Mouse (Mus musculus) kidney, embryonic 15.5 days (tissue): ENCODE measurements around the gene Fam3c. TPM values are rescaled to one million over a fixed set of nuclear protein-coding genes. Genes with fewer than 3 reads are reported as not detected.

Experiments used
- ATAC-seq: fragments of 200-750 bp; cut with Nextera tagmentation; replicated peaks from 2 replicates; pipeline ENCODE4 v1.8.0; 2017; ENCODE audit warnings: moderate TSS enrichment; ENCODE audit not compliant: low FRiP score
- H3K27ac ChIP-seq: fragments of 300-500 bp; sonication (generic); 2 replicates; pipeline ENCODE4 v1.5.1; 2015; ENCODE audit warnings: mild to moderate bottlenecking, inconsistent platforms
- H3K27me3 ChIP-seq: fragments of 300-500 bp; sonication (generic); 2 replicates; pipeline ENCODE4 v1.6.1; 2015; ENCODE audit warnings: inconsistent platforms
- H3K36me3 ChIP-seq: fragments of 300-500 bp; sonication (generic); 2 replicates; pipeline ENCODE4 v1.6.1; 2015; ENCODE audit warnings: inconsistent platforms
- H3K4me1 ChIP-seq: fragments of 300-500 bp; sonication (generic); 2 replicates; pipeline ENCODE4 v1.6.1; 2015; ENCODE audit warnings: inconsistent platforms
- H3K4me2 ChIP-seq: fragments of 300-500 bp; sonication (generic); 2 replicates; pipeline ENCODE4 v1.6.1; 2015; ENCODE audit warnings: moderate library complexity, mild to moderate bottlenecking, inconsistent platforms
- H3K4me3 ChIP-seq: fragments of 300-500 bp; sonication (generic); replicated peaks from 2 replicates; pipeline ENCODE4 v1.5.1; 2015; ENCODE audit warnings: mild to moderate bottlenecking, inconsistent platforms
- H3K9ac ChIP-seq: fragments of 300-500 bp; sonication (generic); 2 replicates; pipeline ENCODE4 v1.6.1; 2015; ENCODE audit warnings: mild to moderate bottlenecking, inconsistent platforms
- H3K9me3 ChIP-seq: fragments of 300-500 bp; sonication (generic); replicated peaks from 2 replicates; pipeline ENCODE4 v1.6.1; 2016; ENCODE audit warnings: inconsistent platforms
- WGBS: fragments of 180-500 bp; shearing (Covaris S2); methylation state at CpG from one replicate; pipeline ENCODE4 v1.1.7; 2015; ENCODE audit warnings: mixed read lengths; 5-methylcytosine and 5-hydroxymethylcytosine counted together
- polyA plus RNA-seq: library from polyadenylated mRNA; unstranded; fragments of >200 nt; fragmentation: Nextera tagmentation; extraction: Ambion mirVana; gene quantifications from 2 replicates; pipeline ENCODE4 v1.2.1, GENCODE M21; 2015

The Fam3c gene
- polyA plus RNA-seq, 1 experiment from 2014 or later: 56.6 TPM

DNA sequence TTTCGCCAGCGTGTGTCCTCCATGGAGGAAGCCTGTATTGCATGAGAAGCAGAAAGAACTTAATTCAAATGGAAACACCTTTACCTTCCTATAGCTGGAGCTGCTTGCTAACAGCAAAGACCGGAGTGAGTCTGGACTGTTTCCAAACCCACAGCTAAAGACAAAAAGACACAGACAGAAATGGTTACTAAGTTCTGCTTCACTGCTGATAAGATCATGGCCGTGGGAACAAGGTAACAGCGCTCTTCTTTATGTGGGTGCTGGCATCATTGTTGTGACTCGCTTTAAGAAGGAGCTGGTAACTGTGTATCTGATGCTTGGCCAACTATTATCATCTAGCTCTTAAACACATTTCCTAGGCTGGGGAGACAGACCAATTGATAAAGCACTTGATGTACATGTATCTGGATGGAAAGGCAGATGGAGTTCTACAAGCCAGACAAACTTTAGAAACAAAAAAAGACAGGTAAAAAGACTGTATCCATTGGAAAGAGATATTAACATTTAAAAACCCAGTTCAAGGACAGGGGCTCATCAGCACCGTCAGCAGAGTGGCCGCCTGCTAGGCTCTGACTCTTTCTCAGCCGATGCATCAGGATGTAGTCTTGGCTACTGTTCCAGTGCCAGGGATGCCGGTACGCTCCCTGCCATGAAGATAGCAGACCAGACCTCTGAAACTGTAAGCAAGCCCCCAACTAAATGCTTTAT, 6.4 kb downstream of the Fam3c start:
- Histone ChIP-seq H3K4me3 (no peak overlapping the region), H3K36me3 (no peaks in the 10 kb centered on the region), H3K4me2 (no peak overlapping the region), H3K4me1 (peaks cover 55% of the 10 kb centered on the region), H3K27me3 (no peaks in the 10 kb centered on the region), H3K27ac (no peak overlapping the region), H3K9me3 (no peaks in the 10 kb centered on the region), H3K9ac (no peak overlapping the region)
- no peak for ATAC-seq
- WGBS: 81% methylated on average over 11 of the region's 11 CpGs

DNA sequence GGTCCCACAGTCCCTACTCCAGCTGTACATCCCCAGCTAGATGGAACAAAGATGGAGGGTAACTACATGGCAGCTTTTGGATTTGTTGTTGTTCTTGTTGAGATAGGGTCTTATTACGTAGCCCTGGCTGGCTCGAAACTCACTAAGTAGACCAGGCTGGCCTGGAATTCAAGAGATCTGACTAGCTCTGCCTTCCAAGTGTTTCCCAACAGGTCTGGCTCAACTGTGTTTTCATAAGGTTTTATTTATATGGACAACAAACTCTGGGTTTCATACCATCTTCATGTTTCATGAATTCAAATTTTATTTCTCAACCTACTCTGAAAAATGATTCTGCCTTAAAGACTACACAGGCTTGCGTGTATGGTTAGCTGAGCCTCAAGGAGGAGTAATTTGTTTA, 7.1 kb downstream of the Fam3c start:
- Histone ChIP-seq H3K4me1 (peaks cover 54% of the 10 kb centered on the region), H3K4me2 (no peak overlapping the region), H3K4me3 (no peak overlapping the region), H3K36me3 (no peaks in the 10 kb centered on the region), H3K9ac (no peak overlapping the region), H3K9me3 (no peaks in the 10 kb centered on the region), H3K27me3 (no peaks in the 10 kb centered on the region), H3K27ac (no peak overlapping the region)
- no peak for ATAC-seq
- WGBS: 97% methylated on average over 3 of the region's 3 CpGs

DNA sequence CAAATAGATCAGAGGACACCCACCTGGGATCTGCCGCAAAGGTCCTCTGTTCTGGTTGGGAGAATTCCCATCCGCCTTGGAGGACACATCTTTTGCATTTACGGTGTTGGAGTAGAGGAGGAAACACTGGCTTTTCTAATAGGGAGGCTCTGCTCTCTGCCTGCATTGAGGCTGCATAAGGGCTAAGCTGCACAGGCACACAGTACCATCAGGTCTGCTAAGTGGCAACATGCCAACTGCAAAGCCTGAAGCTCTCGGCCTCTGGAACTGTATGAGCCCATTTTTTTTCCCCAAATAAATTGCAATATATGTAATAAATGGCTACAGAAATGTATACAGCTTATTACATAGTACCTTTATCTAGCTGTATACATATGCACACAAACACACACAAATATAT, 7.9 kb downstream of the Fam3c start:
- no peak overlapping the region for H3K4me3 ChIP-seq
- H3K36me3 ChIP-seq: no peaks in the 10 kb centered on the region
- no peak overlapping the region for H3K27ac ChIP-seq
- H3K4me1 ChIP-seq: peaks cover 46% of the 10 kb centered on the region
- WGBS: 75% methylated on average over 4 of the region's 4 CpGs
- H3K9ac ChIP-seq: no peak overlapping the region
- ATAC-seq: no peak
- no peaks in the 10 kb centered on the region for H3K9me3 ChIP-seq
- no peaks in the 10 kb centered on the region for H3K27me3 ChIP-seq
- H3K4me2 ChIP-seq: no peak overlapping the region

DNA sequence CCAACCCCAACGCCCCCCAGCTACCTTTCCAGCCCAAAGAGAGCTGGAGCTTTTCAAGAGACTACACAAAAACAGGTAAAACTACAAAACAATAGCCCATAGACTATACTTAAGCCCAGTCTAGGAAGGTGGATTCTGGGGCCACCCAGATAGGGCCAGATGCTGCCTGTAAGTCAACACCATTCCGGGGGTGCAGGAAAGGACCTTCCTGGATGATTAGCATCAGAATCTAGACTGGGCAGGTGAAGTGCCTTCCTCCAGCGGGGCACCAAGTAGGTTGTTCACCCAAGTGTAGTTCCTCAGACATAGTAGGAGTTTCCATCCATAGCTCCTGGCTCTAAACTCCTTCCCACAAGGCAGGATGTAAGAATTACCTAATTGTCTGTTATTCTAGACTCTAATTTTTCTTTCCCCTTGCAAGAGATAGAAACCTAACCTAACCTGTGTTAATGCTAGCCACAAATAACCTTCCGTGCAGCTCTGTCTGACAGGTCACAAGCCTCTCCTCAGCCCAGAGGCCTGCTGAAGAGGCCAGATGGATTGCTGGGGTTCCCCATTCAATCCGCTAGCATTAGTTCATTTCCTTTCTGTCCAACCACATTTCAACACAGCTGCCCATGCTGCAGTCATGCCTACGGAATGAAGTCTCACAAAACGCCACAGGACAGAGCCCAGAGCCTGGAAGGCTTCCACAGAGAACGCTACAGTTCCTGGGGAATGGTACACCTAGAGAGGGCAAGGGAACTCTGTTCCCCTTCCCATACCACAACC, 8.7 kb downstream of the Fam3c start:
- Histone ChIP-seq H3K36me3 (no peaks in the 10 kb centered on the region), H3K4me1 (peaks cover 40% of the 10 kb centered on the region), H3K4me3 (no peak overlapping the region), H3K9me3 (no peaks in the 10 kb centered on the region), H3K4me2 (no peak overlapping the region), H3K9ac (no peak overlapping the region), H3K27me3 (no peaks in the 10 kb centered on the region), H3K27ac (peak overlapping the region; percentile 43; the same call in 1 of the 2 replicates)
- ATAC-seq: no peak; the same call in 1 of the 2 replicates
- 61% methylated on average over 8 of the region's 8 CpGs for WGBS

DNA sequence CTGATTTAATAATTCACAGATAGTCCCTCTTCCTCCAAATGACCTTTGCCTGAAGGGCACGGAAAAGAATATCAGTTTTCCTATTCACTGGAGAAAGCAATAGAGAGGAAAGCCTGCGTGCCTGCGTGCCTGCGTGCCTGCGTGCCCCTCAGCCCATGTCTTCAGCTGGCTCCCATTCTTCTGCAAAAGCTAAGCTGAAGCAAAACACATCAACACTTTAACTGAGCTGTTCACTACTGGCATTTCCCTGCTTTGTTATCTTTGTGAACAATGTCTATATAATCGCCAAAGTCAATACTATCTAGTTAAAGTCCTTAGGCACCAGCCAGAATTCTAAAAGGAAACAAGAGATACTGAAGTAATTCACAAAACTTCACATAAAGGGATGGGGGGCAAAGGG, 11.6 kb downstream of the Fam3c start:
- H3K27me3 ChIP-seq: no peaks in the 10 kb centered on the region
- no peak overlapping the region for H3K9ac ChIP-seq
- ATAC-seq: no peak
- H3K36me3 ChIP-seq: peaks cover 14% of the 10 kb centered on the region; the same call in 1 of the 2 replicates
- 43% methylated on average over 6 of the region's 6 CpGs for WGBS
- H3K4me2 ChIP-seq: no peak overlapping the region
- H3K27ac ChIP-seq: no peak overlapping the region
- H3K9me3 ChIP-seq: no peaks in the 10 kb centered on the region
- no peak overlapping the region for H3K4me3 ChIP-seq
- H3K4me1 ChIP-seq: peaks cover 22% of the 10 kb centered on the region

DNA sequence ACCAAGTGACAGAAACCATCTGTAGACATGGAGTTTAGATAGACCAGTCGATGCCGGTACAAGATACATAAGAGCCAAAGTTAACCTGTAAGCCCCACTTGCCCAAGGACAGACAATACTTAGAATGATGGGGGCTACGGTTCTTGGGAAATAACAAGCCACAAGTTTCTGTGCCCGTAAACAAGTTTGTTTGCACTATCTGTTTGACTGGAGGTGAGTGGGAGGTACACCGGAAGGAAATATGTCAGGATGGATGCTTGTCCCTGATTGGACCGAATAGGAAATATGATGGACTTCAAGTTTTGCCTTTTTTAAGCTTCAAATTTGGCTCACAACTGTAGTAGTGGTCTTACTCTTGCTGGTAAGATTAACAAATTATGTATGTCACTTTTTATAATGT, 12.3 kb downstream of the Fam3c start:
- no peak overlapping the region for H3K4me2 ChIP-seq
- no peak overlapping the region for H3K27ac ChIP-seq
- H3K27me3 ChIP-seq: no peaks in the 10 kb centered on the region
- 90% methylated on average over 6 of the region's 6 CpGs for WGBS
- H3K9me3 ChIP-seq: no peaks in the 10 kb centered on the region
- H3K36me3 ChIP-seq: peaks cover 17% of the 10 kb centered on the region
- ATAC-seq: no peak
- peaks cover 22% of the 10 kb centered on the region for H3K4me1 ChIP-seq
- H3K4me3 ChIP-seq: no peak overlapping the region
- no peak overlapping the region for H3K9ac ChIP-seq

DNA sequence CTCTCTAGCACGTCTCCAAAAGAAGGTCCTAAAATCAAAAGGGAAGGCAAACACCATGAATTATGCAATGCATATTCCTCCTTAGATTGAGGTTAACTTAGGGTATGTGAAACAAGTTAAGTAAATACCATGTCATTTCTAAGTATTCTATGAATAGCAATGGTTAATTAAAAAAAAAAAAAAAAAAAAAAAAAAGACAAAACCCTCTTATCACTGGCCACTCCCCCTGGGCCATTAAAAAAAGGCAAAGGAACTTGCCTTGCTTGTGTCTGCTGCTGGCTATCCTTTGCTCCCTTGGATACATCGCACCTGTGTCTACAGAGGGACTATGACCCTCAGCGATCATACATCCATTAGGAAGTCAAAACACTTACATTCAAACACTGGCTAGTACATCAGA, 12.8 kb downstream of the Fam3c start:
- Histone ChIP-seq H3K4me1 (peaks cover 22% of the 10 kb centered on the region), H3K4me3 (no peak overlapping the region), H3K27ac (no peak overlapping the region), H3K9me3 (no peaks in the 10 kb centered on the region), H3K4me2 (no peak overlapping the region), H3K36me3 (peaks cover 20% of the 10 kb centered on the region), H3K9ac (no peak overlapping the region), H3K27me3 (no peaks in the 10 kb centered on the region)
- WGBS: 84% methylated on average over 3 of the region's 3 CpGs
- no peak for ATAC-seq

DNA sequence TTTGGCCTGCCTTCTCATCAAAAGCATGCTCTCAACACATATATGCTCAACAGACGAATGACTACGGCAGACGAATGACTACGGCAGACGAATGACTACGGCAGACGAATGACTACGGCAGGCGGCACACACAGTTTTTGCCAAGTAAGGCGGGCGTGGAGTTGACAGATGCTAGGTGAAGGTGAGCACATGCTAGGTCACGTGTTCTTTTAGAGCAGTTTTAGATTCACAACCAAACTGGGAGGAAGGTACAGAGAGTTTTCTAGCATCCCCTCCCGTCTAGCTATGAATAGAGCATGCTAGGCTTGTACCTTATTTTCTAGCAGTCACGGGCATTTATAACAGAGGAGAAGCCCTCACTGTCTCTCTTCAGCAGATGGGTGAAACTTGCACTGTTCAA, 15.3 kb downstream of the Fam3c start:
- H3K36me3 ChIP-seq: peaks cover 34% of the 10 kb centered on the region
- ATAC-seq: no peak
- no peaks in the 10 kb centered on the region for H3K27me3 ChIP-seq
- no peak overlapping the region for H3K9ac ChIP-seq
- H3K9me3 ChIP-seq: no peaks in the 10 kb centered on the region
- H3K4me1 ChIP-seq: peaks cover 9% of the 10 kb centered on the region; the same call in 1 of the 2 replicates
- H3K4me2 ChIP-seq: no peak overlapping the region
- no peak overlapping the region for H3K27ac ChIP-seq
- 96% methylated on average over 14 of the region's 14 CpGs for WGBS
- H3K4me3 ChIP-seq: no peak overlapping the region

DNA sequence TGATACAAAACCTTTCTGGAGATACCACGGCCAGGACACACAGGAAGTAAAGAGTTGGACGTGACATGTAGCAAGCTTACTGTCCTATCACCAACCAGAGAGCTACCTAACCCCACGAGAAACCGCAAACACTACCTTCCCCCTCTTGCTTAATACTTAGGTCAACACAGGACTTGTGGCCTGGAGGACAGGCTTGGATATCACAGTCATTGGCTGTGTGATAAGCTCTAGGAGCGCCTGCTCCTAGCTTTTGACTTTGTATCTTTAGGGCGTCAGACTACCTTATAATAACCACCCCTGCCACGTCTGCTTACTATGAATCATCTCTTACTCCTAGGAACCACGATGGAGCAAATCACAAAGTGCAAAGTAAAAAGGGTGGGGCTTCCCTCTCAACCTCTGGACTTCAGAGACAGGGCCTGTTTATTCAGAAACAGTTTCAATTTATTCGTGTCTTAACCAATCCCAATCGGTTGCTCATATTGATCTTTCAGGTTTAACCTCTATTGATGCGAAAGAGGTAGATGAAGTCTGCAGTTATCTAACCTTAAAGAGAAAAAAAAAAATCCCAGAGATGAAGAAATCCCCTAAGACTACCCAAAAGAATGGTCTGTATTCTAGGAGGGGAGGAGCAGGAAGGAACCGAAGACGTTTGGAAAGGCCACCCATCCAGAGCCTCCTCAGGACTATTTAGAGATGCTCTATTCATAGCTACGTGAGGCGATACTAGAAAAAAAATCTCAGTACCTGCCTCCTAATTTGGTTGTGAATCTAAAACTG, 16.1 kb downstream of the Fam3c start:
- WGBS: 94% methylated on average over 15 of the region's 15 CpGs
- peaks cover 34% of the 10 kb centered on the region for H3K36me3 ChIP-seq
- no peaks in the 10 kb centered on the region for H3K9me3 ChIP-seq
- H3K4me1 ChIP-seq: peaks cover 9% of the 10 kb centered on the region; the same call in 1 of the 2 replicates
- no peak overlapping the region for H3K27ac ChIP-seq
- H3K9ac ChIP-seq: no peak overlapping the region
- no peak for ATAC-seq
- no peak overlapping the region for H3K4me2 ChIP-seq
- no peaks in the 10 kb centered on the region for H3K27me3 ChIP-seq
- no peak overlapping the region for H3K4me3 ChIP-seq

DNA sequence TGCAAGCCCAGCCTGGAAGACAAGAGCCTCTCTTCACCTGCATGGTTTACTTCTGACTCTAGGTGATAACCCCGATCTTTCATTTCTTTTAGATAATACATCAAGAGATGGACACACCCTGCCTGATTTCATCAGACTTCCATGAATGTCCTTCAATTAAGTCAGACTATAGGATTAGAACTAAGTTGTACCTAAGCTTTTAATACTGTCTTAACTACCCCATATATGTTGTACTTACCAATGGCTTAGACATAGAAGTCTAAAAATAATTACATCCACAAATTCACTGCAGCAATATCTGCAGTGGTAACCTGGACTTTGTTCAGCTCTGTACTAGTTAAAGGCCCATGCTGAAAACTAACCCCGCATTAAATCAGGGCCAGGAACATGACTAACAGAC, 23.5 kb downstream of the Fam3c start:
- 93% methylated on average over 2 of the region's 2 CpGs for WGBS
- ATAC-seq: no peak

DNA sequence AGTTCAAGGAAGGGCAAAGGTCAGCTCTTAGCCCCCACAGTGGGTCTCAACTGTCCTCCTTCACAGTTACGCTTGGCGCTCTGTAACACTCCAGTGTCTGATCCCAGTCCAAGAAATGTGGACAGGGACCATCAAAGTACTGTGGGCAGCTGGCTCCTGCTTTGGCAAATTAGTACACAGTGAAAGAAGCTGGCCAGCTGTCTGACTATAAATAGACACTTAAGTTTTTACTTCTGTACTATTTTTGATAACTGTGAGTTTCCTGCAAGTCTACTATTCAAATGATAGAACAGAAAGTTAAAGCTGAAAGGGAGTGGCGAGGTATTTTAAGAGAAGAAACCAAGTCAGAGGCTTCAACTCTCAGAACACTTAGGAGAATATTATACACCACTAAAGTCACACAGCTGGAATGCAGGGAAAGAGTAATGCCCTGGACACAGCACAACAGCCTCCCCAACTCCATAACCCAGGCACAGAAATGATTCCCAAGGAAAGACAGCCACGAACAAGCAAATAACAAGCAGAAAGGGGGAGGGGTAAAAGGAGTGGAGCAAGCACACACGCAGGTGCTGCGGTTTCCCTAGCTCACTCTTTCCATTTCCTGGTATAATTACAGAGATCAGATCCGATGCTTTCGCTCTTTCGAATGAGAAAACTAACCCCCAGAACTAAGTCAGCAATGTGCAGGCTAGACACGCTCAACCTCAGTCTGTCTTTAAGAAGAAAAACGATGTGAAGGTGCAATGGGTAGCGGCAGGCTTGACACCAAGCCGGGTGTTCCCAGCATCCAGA, 25.7 kb downstream of the Fam3c start:
- Histone ChIP-seq H3K9ac (no peak overlapping the region), H3K27me3 (no peaks in the 10 kb centered on the region), H3K4me3 (no peak overlapping the region), H3K4me2 (no peak overlapping the region), H3K36me3 (peaks cover 7% of the 10 kb centered on the region), H3K4me1 (peaks cover 14% of the 10 kb centered on the region), H3K27ac (no peak overlapping the region), H3K9me3 (no peaks in the 10 kb centered on the region)
- ATAC-seq: no peak
- 72% methylated on average over 13 of the region's 13 CpGs for WGBS

More for the DNA sequence above, 23.5 kb downstream of the Fam3c start:
- no peak overlapping the region for H3K4me2 ChIP-seq
- H3K27me3 ChIP-seq: no peaks in the 10 kb centered on the region
- H3K4me1 ChIP-seq: peaks cover 12% of the 10 kb centered on the region
- H3K36me3 ChIP-seq: peaks cover 15% of the 10 kb centered on the region
- no peak overlapping the region for H3K9ac ChIP-seq
- H3K27ac ChIP-seq: no peak overlapping the region
- H3K9me3 ChIP-seq: no peaks in the 10 kb centered on the region
- H3K4me3 ChIP-seq: no peak overlapping the region
